Mouse (Mus musculus) intestine, embryonic 16.5 days (tissue): ENCODE results near the gene Btbd6. TPM values are rescaled to one million over a fixed set of nuclear protein-coding genes. Genes with fewer than 3 reads are reported as not detected.

Experiments
- ATAC-seq: fragments of 200-750 bp; cut with Nextera tagmentation; 2 replicates; pipeline ENCODE4 v1.8.0; 2017; ENCODE audit warnings: moderate TSS enrichment, moderate library complexity
- H3K27ac ChIP-seq: fragments of 300-500 bp; sonication (generic); 2 replicates; pipeline ENCODE4 v1.5.1; 2014; ENCODE audit warnings: mild to moderate bottlenecking, low read length
- H3K27me3 ChIP-seq: fragments of 300-500 bp; sonication (generic); replicated peaks from 2 replicates; pipeline ENCODE4 v1.6.1; 2014; ENCODE audit warnings: low read length, control low read depth, mixed read lengths; ENCODE audit not compliant: control insufficient read depth, insufficient read depth
- H3K36me3 ChIP-seq: fragments of 300-500 bp; sonication (generic); 2 replicates; pipeline ENCODE4 v1.6.1; 2014; ENCODE audit warnings: low read length, control low read depth; ENCODE audit not compliant: control insufficient read depth, insufficient read depth
- H3K4me1 ChIP-seq: fragments of 300-500 bp; sonication (generic); 2 replicates; pipeline ENCODE4 v1.6.1; 2014; ENCODE audit warnings: low read length, control low read depth, mixed read lengths; ENCODE audit not compliant: control insufficient read depth, insufficient read depth
- H3K4me2 ChIP-seq: fragments of 300-500 bp; sonication (generic); 2 replicates; pipeline ENCODE4 v1.6.1; 2014; ENCODE audit warnings: low read depth, low read length, control low read depth
- H3K4me3 ChIP-seq: fragments of 300-500 bp; sonication (generic); 2 replicates; pipeline ENCODE4 v1.5.1; 2014; ENCODE audit warnings: mild to moderate bottlenecking, low read length
- H3K9ac ChIP-seq: fragments of 300-500 bp; sonication (generic); 2 replicates; pipeline ENCODE4 v1.6.1; 2014; ENCODE audit warnings: low read depth, low read length
- H3K9me3 ChIP-seq: fragments of 300-500 bp; sonication (generic); 2 replicates; pipeline ENCODE4 v1.6.1; 2016; ENCODE audit warnings: low read length, control low read depth; ENCODE audit not compliant: control insufficient read depth
- WGBS: fragments of 180-500 bp; shearing (Covaris S2); extraction: QIAGEN DNeasy Blood & Tissue Kit; methylation state at CpG from one replicate; pipeline ENCODE4 v1.1.7; 2014; 5-methylcytosine and 5-hydroxymethylcytosine counted together
- polyA plus RNA-seq: library from polyadenylated mRNA; unstranded; fragments of >200 nt; fragmentation: Nextera tagmentation; extraction: Ambion mirVana; gene quantifications from 2 replicates; pipeline ENCODE4 v1.2.1, GENCODE M21; 2015

Btbd6 gene
- polyA plus RNA-seq, 1 experiment from 2014 or later: 20.2 TPM

DNA sequence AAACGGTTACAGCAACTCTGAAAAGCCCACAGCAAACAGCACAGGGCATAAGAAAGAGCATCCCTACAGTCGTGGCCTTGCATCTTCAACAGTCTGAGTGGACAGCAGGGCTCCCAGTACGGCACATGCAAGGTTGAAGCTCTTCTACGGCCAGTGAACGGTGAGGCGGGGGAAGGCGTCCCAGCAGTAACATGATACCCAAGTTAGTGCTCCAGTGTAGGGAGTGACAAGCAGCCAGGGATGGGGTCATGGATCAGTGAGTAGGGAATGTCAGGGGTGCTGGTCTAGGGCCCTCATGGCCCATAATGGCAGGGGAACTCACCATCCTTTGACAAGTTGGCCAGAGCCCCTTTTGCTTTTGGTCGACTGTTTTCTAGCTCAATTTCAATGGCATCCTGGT is 7.3 kb upstream of the Btbd6 start:
- Histone ChIP-seq H3K36me3 (peaks cover 36% of the 10 kb centered on the region), H3K27ac (no peak overlapping the region), H3K27me3 (no peaks in the 10 kb centered on the region), H3K9ac (no peak overlapping the region), H3K4me3 (no peak overlapping the region), H3K4me1 (no peaks in the 10 kb centered on the region), H3K4me2 (no peak overlapping the region), H3K9me3 (no peaks in the 10 kb centered on the region)
- 77% methylated on average over 8 of the region's 8 CpGs for WGBS
- no peak for ATAC-seq

DNA sequence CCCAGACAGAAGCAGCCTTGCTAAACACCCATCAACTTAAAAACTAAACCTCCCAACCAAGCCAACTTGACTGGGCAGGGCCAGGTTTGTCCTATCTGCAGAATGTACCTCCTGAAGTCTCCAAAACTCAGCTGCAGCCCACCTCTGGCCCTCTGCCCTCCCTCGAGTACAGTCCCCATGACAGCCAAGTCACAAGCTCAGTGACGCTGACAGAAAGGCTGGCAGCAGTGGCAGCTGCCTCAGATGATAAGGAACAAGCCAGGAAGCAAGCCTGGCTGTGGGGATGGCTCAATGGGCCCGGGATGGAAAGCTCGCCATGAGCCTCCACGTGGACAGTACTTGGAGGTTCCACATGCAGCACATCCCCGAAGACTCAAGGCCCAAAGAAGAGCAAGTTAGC is 6.7 kb upstream of the Btbd6 start:
- Histone ChIP-seq H3K9ac (no peak overlapping the region), H3K36me3 (peaks cover 29% of the 10 kb centered on the region), H3K4me3 (no peak overlapping the region), H3K4me2 (no peak overlapping the region), H3K27me3 (no peaks in the 10 kb centered on the region), H3K9me3 (no peaks in the 10 kb centered on the region), H3K27ac (no peak overlapping the region), H3K4me1 (no peaks in the 10 kb centered on the region)
- ATAC-seq: no peak
- 92% methylated on average over 6 of the region's 6 CpGs for whole genome bisulfite sequencing

DNA sequence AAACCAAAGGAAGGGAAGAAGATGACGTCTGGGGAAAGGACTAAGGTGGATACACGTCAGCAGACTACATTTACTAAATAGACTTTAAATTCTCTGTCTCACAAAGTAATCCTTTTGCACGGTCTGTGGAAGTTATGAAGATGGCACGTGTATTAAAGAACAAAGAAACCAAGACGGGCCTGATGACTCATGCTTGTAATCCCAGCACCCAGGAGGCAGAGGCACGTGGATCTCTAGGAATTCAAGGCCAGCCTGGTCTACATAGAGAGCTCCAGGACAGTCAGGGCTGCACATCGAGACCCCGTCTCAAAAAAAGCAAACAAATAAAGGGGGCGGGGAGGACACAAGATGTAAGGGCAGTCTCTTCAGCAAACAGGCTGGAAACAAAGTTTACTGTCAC is 1.5 kb upstream of the Btbd6 start:
- 87% methylated on average over 9 of the region's 9 CpGs for WGBS
- no peaks in the 10 kb centered on the region for H3K27me3 ChIP-seq
- peaks cover 18% of the 10 kb centered on the region for H3K36me3 ChIP-seq

DNA sequence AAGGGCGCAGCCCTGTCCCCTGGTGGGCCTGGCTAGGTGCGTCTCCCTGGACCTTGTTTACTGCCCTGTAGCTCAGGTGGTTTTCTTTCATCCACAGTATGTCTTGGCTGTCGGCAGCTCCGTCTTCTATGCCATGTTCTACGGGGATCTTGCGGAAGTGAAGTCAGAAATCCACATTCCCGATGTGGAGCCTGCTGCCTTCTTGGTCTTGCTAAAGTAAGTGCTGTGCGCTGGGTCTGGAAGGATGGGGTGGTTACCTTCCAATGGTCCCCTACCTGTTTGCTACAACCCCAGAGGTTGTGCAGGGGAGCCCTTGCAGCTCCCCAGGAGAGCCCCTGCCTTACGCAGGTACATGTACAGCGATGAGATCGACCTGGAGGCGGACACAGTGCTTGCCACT is 874 bp downstream of the Btbd6 start:
- Histone ChIP-seq H3K36me3 (peaks cover 8% of the 10 kb centered on the region; the same call in 1 of the 2 replicates), H3K9ac (peak overlapping the region; percentile 85), H3K4me3 (peak overlapping the region; percentile 73), H3K4me2 (peak overlapping the region; percentile 86), H3K27ac (peak overlapping the region; percentile 87), H3K27me3 (no peaks in the 10 kb centered on the region), H3K4me1 (peaks cover 12% of the 10 kb centered on the region), H3K9me3 (no peaks in the 10 kb centered on the region)
- WGBS: 40% methylated on average over 12 of the region's 12 CpGs
- peak; percentile 4; the same call in 1 of the 2 replicates for ATAC-seq

More for the DNA sequence above, 1.5 kb upstream of the Btbd6 start:
- no peak overlapping the region for H3K9ac ChIP-seq
- H3K27ac ChIP-seq: no peak overlapping the region
- ATAC-seq: no peak
- H3K4me2 ChIP-seq: no peak overlapping the region
- no peak overlapping the region for H3K4me3 ChIP-seq
- H3K9me3 ChIP-seq: no peaks in the 10 kb centered on the region
- peaks cover 12% of the 10 kb centered on the region for H3K4me1 ChIP-seq

DNA sequence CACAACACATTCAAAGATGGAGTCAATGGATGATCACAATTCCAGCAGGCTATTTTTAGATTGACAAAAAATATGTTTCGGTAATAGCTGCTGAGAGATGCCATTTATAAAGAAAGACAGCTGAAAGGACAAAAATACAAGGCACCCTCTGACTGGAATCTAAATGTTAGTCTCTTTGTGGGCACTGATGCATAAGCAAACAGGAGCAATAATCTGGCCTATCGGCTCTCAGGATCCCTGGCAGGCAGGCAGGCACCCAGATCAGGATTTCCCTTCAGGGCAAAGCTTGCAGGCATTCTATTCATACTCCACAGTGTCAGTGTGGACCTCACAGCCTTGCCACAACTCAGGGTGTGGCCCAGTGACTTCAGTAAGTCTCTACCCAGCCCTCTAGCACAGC is 5.7 kb downstream of the Btbd6 start:
- Histone ChIP-seq H3K9me3 (no peaks in the 10 kb centered on the region), H3K9ac (no peak overlapping the region), H3K27ac (no peak overlapping the region), H3K36me3 (peaks cover 9% of the 10 kb centered on the region; the same call in 1 of the 2 replicates), H3K4me2 (no peak overlapping the region), H3K4me1 (peaks cover 5% of the 10 kb centered on the region), H3K27me3 (no peaks in the 10 kb centered on the region), H3K4me3 (no peak overlapping the region)
- WGBS: 80% methylated on average over 2 of the region's 2 CpGs
- ATAC-seq: no peak

DNA sequence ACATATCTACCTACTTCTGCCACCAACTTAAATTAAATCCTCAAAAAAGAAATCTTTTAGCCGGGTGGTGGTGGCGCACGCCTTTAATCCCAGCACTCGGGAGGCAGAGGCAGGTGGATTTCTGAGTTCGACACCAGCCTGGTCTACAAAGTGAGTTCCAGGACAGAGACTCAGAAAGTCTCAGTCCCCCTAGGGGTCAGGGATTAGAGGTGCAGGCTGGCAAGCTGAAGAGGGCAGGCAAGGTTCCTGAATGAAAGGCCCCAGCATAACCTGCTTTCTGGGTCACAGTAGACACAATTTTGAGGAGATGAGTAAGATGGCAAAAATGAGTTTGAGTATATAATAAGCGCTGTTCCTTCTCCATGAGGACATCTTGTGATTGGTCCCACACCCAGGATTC is 9.1 kb downstream of the Btbd6 start:
- Histone ChIP-seq H3K4me1 (no peaks in the 10 kb centered on the region), H3K27me3 (no peaks in the 10 kb centered on the region), H3K9me3 (no peaks in the 10 kb centered on the region), H3K9ac (no peak overlapping the region), H3K4me3 (no peak overlapping the region), H3K4me2 (no peak overlapping the region), H3K27ac (no peak overlapping the region), H3K36me3 (peaks cover 6% of the 10 kb centered on the region; the same call in 1 of the 2 replicates)
- 92% methylated on average over 6 of the region's 6 CpGs for WGBS
- no peak for ATAC-seq

DNA sequence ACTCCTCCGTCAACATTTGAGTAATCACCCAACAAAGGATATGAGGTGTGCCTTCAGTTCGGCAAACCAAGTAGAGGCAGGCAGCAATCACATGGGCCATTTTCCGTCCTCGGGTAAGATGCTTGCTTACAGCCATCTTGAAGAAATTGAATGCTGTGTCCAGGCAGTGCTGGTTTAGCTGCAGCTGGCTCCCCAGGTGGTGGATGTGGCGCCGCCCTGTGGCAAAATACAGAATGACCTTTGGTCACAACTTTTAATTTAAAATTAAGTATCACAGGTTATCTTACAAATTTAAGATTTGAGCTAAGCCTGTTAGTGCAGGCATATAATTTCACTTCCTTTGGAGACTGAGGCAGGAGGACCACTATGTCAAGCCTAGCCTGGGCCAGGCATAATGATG is 11.6 kb downstream of the Btbd6 start:
- WGBS: 70% methylated on average over 6 of the region's 6 CpGs
- H3K9ac ChIP-seq: no peak overlapping the region

DNA sequence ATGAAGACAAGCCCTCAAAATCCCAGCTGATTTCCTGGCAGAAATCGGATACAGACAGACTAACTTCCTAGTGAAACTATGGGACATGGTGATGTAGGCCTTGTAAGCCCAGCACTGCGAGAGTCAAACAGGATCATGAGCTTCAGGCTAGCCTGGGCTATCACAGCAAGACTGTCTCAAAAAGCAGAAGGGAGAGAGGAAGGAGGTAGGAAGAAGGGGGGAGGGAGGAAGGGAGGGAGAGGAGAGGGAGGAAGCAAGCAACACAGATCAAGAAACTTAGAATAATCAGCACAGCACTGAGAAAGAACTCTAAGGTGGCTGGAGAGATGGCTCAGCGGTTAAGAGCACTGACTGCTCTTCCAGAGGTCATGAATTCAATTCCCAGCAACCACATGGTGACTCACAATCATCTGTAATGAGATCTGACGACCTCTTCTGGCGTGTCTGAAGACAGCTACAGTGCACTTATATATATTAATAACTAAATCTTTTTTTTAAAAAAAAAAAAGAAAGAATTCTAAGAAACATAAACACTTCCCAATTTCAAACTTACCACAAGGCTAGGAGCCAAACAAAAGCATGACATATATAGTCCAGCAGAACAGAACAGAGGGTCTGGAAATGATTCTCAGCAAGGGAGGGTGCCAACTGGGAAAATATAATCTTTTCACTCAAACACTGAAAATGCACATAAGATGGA is 14.6 kb downstream of the Btbd6 start:
- Histone ChIP-seq H3K9me3 (no peaks in the 10 kb centered on the region), H3K36me3 (peaks cover under 1% of the 10 kb centered on the region), H3K27ac (no peak overlapping the region), H3K27me3 (no peaks in the 10 kb centered on the region), H3K9ac (no peak overlapping the region), H3K4me1 (no peaks in the 10 kb centered on the region), H3K4me2 (no peak overlapping the region), H3K4me3 (no peak overlapping the region)
- no peak for ATAC-seq
- WGBS: 84% methylated on average over 5 of the region's 5 CpGs

More for the DNA sequence above, 11.6 kb downstream of the Btbd6 start:
- Histone ChIP-seq H3K27ac (no peak overlapping the region), H3K4me2 (no peak overlapping the region), H3K36me3 (peaks cover 6% of the 10 kb centered on the region), H3K27me3 (no peaks in the 10 kb centered on the region), H3K9me3 (no peaks in the 10 kb centered on the region), H3K4me3 (no peak overlapping the region), H3K4me1 (no peaks in the 10 kb centered on the region)
- ATAC-seq: no peak

DNA sequence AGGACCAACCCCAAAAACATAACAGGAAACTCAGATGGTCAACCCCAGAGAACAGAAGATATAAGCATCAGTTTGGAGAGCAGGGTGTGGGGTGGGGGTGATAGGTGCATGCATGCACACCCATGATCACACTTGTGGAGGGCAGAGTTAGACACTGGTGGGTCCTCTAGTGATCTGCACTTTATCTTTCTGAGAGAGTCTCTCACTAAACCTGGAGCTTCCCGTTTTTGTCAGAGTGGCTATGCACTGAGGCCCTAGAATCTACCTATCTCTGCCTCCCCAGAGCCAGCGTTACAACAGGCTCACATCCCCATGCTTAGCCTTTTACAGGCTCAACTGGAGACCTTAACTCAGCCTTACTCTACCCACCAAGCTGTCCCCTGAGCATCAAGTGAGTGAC is 15.2 kb downstream of the Btbd6 start:
- Histone ChIP-seq H3K27me3 (no peaks in the 10 kb centered on the region), H3K9me3 (no peaks in the 10 kb centered on the region), H3K9ac (no peak overlapping the region), H3K4me1 (no peaks in the 10 kb centered on the region), H3K4me2 (no peak overlapping the region), H3K27ac (no peak overlapping the region), H3K36me3 (no peaks in the 10 kb centered on the region; the same call in 1 of the 2 replicates), H3K4me3 (no peak overlapping the region)
- 92% methylated on average over 2 of the region's 2 CpGs for WGBS
- ATAC-seq: no peak

DNA sequence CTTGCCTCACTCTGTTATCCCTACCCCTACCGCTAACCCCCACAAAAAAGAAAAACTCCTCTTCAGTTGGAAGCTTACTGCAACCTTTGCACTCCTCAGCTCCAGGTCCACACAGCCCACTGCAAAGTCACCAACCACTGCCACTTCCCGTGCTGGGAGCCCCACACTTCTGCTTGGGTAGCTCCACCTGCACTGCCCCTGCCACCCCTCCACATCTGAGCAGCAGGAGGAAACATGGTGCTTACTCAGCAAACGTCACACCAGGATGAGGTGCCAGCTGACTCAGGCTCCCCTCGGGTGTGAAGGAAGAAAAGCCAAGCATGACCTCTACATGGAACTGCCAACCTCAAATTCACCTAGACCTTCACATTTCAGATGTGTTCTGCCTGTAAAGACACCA is 17.9 kb downstream of the Btbd6 start:
- no peak overlapping the region for H3K4me2 ChIP-seq
- 69% methylated on average over 4 of the region's 4 CpGs for WGBS
- H3K9ac ChIP-seq: no peak overlapping the region
- H3K4me3 ChIP-seq: no peak overlapping the region
- no peaks in the 10 kb centered on the region; the same call in 1 of the 2 replicates for H3K36me3 ChIP-seq
- no peak for ATAC-seq
- no peaks in the 10 kb centered on the region for H3K9me3 ChIP-seq
- no peak overlapping the region for H3K27ac ChIP-seq
- peaks cover 7% of the 10 kb centered on the region for H3K4me1 ChIP-seq
- no peaks in the 10 kb centered on the region for H3K27me3 ChIP-seq
